Mouse (Mus musculus): ENCODE measurements at regions not wholly inside any gene's neighbourhood (a gene's known extent, or its start where the extent isn't known, plus 50 kb on each side); places are given as distances from the start of the nearest gene placed in this dataset.

DNA sequence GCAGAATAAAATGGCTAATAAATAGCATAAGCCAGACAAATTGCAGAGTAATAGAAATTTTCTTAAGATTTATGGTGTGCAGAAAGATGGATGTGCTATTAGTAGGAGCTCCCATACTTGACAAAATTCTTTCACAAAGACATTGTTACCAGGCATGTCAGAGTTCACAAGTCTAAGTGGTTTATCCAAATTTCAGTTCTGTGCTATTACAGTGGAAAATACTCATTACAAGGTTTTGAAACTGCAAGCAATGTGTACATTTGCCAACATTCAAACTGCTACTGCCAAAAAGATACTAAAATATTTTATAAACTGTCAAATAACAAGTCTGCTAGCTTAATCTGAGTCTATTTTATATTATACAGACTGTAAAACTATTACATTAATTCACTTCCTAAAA, 1550.2 kb upstream of the Acvr2a start:
- peak; percentile 22 for DNase-seq (ENCODE audit: low spot score)
- no peak for ATAC-seq (replicated peaks; ENCODE audit: low FRiP score, low read depth)
- H3K4me3 ChIP-seq (replicated peaks; ENCODE audit: low read depth, low read length), result no peak overlapping the region

DNA sequence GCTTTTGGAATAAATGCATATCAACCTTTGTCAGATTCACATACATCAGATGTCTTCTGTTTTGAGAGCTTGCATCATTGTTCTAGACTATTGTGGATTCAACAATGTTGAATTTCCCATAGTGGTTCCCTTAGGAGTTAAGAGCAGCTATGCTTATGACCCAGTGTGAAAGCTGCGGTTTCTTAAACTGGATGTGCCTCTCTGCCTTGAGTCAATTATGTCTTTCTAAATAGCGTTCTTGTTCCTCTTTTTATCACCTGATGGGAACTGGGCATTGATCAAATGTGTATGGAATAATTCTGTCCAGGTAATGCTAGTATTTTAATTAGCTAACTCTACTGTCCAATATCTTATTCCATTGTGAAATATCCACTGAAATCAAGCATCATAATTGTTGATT, 1548.0 kb upstream of the Acvr2a start:
- Histone ChIP-seq H3K4me2 (ENCODE audit: low read length) (no peak overlapping the region), H3K9me3 (replicated peaks; ENCODE audit: low read length) (no peaks in the 10 kb centered on the region), H3K4me3 (replicated peaks; ENCODE audit: low read depth, low read length) (no peak overlapping the region), H3K36me3 (ENCODE audit: insufficient read depth, low read length) (no peaks in the 10 kb centered on the region), H3K27ac (no peak overlapping the region), H3K27me3 (ENCODE audit: insufficient read depth, low read length) (no peaks in the 10 kb centered on the region), H3K9ac (ENCODE audit: low read depth, low read length) (no peak overlapping the region), H3K4me1 (replicated peaks; ENCODE audit: insufficient read depth, low read length) (no peaks in the 10 kb centered on the region)
- TF ChIP-seq CTCF (IDR thresholded peaks at IDR 0.05; ENCODE audit: low read depth), result no peak
- no peak for DNase-seq (ENCODE audit: low spot score)
- ATAC-seq (replicated peaks; ENCODE audit: low FRiP score, low read depth), result no peak
- 78% methylated on average over 2 of the region's 2 CpGs for WGBS

More for the DNA sequence above, 1550.2 kb upstream of the Acvr2a start:
- no peak overlapping the region for H3K27ac ChIP-seq
- H3K27me3 ChIP-seq (ENCODE audit: insufficient read depth, low read length), result no peaks in the 10 kb centered on the region
- H3K36me3 ChIP-seq (ENCODE audit: insufficient read depth, low read length), result no peaks in the 10 kb centered on the region
- H3K9me3 ChIP-seq (replicated peaks; ENCODE audit: low read length), result no peaks in the 10 kb centered on the region
- no peak for TF ChIP-seq CTCF (IDR thresholded peaks at IDR 0.05; ENCODE audit: low read depth)
- no peaks in the 10 kb centered on the region for H3K4me1 ChIP-seq (replicated peaks; ENCODE audit: insufficient read depth, low read length)
- no peak overlapping the region for H3K4me2 ChIP-seq (ENCODE audit: low read length)
- no peak overlapping the region for H3K9ac ChIP-seq (ENCODE audit: low read depth, low read length)

DNA sequence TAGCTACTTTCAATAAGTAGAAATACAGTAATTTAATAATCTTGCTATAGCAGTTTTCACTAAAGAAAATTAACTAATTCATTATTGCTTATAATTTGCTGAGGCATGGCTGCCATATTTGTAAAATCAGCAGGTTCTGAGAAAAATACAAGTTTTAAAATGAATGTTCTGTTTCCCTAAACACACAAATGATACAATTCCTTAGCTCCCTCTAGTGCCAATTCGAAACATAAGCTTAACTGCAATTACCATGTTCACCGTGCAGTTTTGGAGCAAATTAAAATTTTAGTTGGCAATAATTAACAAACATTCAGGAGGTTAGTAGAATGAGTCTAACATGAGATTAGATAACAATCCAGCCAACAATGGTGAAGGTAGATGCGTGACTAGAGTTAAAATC, 1518.4 kb upstream of the Acvr2a start:
- Histone ChIP-seq H3K36me3 (ENCODE audit: insufficient read depth, low read length) (no peaks in the 10 kb centered on the region), H3K4me2 (ENCODE audit: low read length) (no peak overlapping the region), H3K9me3 (replicated peaks; ENCODE audit: low read length) (no peaks in the 10 kb centered on the region), H3K9ac (ENCODE audit: low read depth, low read length) (no peak overlapping the region), H3K27ac (no peak overlapping the region), H3K27me3 (ENCODE audit: insufficient read depth, low read length) (no peaks in the 10 kb centered on the region), H3K4me3 (replicated peaks; ENCODE audit: low read depth, low read length) (no peak overlapping the region), H3K4me1 (replicated peaks; ENCODE audit: insufficient read depth, low read length) (no peaks in the 10 kb centered on the region)
- TF ChIP-seq CTCF (IDR thresholded peaks at IDR 0.05; ENCODE audit: low read depth), result peak; percentile 71
- DNase-seq (ENCODE audit: low spot score) (peak; percentile 80), ATAC-seq (replicated peaks; ENCODE audit: low FRiP score, low read depth) (no peak)
- 26% methylated on average over 3 of the region's 3 CpGs for WGBS

DNA sequence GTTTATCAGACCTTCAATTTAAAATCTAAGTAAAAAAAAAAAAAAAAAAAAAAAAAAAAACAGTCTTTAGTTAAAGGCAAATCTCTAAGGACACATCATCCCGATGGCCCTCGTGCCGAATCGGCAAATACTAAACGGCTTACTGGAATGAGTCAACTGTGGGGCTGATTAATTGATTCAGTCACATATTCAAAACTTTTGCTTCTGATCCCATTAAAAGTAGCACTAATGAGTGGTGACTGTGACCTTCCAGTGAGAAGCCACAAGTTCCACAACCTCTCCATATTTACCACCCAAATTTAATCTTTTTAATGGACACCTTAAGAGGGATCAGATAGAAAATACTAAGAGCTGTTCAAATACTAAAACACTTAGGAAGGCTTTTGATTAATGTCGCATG, 1511.9 kb upstream of the Acvr2a start:
- Histone ChIP-seq H3K4me1 (replicated peaks; ENCODE audit: insufficient read depth, low read length) (no peaks in the 10 kb centered on the region), H3K9me3 (replicated peaks; ENCODE audit: low read length) (no peaks in the 10 kb centered on the region), H3K4me3 (replicated peaks; ENCODE audit: low read depth, low read length) (no peak overlapping the region), H3K36me3 (ENCODE audit: insufficient read depth, low read length) (no peaks in the 10 kb centered on the region), H3K4me2 (ENCODE audit: low read length) (no peak overlapping the region), H3K27ac (no peak overlapping the region), H3K9ac (ENCODE audit: low read depth, low read length) (no peak overlapping the region), H3K27me3 (ENCODE audit: insufficient read depth, low read length) (no peaks in the 10 kb centered on the region)
- no peak for TF ChIP-seq CTCF (IDR thresholded peaks at IDR 0.05; ENCODE audit: low read depth)
- ATAC-seq (replicated peaks; ENCODE audit: low FRiP score, low read depth) (no peak), DNase-seq (ENCODE audit: low spot score) (no peak)
- 83% methylated on average over 6 of the region's 6 CpGs for WGBS

DNA sequence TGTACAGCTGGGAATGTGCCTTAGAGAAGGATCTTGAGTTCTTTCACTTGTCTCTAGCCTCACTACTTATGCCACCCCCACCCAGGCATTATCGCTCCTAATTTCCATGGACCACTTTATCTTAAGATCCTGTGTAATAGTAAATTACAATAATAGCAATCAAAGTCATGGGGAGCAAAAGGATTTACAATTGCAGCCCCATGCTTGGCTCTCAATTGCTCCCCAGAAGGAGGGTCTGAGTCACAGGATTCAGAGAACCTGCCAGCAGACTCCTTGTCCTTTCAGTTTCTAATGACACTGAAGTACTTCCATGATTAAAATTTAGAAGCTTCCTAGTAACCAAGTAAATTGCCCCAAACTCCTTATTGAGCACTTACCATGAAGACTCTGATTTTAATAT, 1483.3 kb upstream of the Acvr2a start:
- Histone ChIP-seq H3K9ac (ENCODE audit: low read depth, low read length) (no peak overlapping the region), H3K4me2 (ENCODE audit: low read length) (no peak overlapping the region), H3K4me3 (replicated peaks; ENCODE audit: low read depth, low read length) (no peak overlapping the region), H3K9me3 (replicated peaks; ENCODE audit: low read length) (no peaks in the 10 kb centered on the region), H3K27me3 (ENCODE audit: insufficient read depth, low read length) (no peaks in the 10 kb centered on the region), H3K36me3 (ENCODE audit: insufficient read depth, low read length) (no peaks in the 10 kb centered on the region), H3K27ac (no peak overlapping the region), H3K4me1 (replicated peaks; ENCODE audit: insufficient read depth, low read length) (no peaks in the 10 kb centered on the region)
- 57% methylated on average over 1 of the region's 1 CpGs for WGBS
- TF ChIP-seq CTCF (IDR thresholded peaks at IDR 0.05; ENCODE audit: low read depth), result no peak
- DNase-seq (ENCODE audit: low spot score) (no peak), ATAC-seq (replicated peaks; ENCODE audit: low FRiP score, low read depth) (no peak)

DNA sequence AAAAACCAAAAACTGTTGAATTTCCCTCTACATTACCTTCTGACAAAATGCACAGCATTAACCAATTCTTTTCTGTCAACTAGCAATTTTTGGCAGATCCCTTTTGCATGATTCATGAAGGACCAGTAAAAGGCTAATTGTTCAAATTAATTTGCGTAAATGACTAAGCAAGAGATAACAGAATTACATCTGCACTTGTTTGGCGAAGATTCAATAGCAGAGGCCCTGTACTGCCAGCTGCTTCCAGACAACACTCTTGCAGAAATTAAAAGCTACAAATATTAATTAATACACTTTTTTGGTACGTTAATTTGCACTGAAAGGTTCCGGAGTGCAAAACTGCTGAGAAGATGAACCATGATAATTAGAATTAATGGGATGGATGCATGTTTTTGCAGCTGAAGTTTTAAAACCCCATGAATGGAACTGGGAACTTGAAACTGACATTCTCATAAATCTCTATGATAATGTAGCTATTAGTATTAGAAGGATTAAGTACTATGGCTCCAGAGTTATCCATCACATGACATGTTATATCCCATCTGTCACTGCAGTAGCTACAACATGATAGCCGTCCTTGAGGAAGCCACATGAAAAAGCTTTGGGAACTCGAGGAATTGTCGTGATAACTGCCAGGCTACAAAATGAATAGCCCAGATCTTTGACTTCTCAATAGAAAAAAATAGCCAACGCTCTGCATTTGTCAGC, 1479.3 kb upstream of the Acvr2a start:
- Histone ChIP-seq H3K27me3 (ENCODE audit: insufficient read depth, low read length) (no peaks in the 10 kb centered on the region), H3K9me3 (replicated peaks; ENCODE audit: low read length) (no peaks in the 10 kb centered on the region), H3K36me3 (ENCODE audit: insufficient read depth, low read length) (no peaks in the 10 kb centered on the region), H3K27ac (no peak overlapping the region), H3K4me2 (ENCODE audit: low read length) (no peak overlapping the region), H3K9ac (ENCODE audit: low read depth, low read length) (no peak overlapping the region), H3K4me3 (replicated peaks; ENCODE audit: low read depth, low read length) (no peak overlapping the region), H3K4me1 (replicated peaks; ENCODE audit: insufficient read depth, low read length) (no peaks in the 10 kb centered on the region)
- no peak for TF ChIP-seq CTCF (IDR thresholded peaks at IDR 0.05; ENCODE audit: low read depth)
- 33% methylated on average over 8 of the region's 8 CpGs for WGBS
- DNase-seq (ENCODE audit: low spot score) (peak; percentile 61), ATAC-seq (replicated peaks; ENCODE audit: low FRiP score, low read depth) (no peak)

DNA sequence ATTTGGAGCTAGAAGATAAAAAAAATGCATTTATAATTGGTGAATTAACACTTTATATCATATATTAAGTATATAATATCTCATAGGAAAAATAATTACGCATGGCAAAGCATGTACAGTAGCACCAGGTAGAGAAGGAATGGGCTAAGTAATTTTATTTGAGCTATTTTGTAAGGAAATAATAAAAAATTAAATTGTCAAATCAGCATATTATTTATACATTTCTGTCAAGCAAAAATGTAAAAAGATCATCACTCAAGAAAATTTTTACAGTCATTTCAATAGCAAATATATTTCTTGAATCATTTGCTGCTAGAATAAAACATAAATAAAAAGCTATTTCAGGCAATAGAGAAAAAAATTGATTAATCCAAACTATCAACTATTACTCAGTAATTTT, 1450.4 kb upstream of the Acvr2a start:
- TF ChIP-seq CTCF (IDR thresholded peaks at IDR 0.05; ENCODE audit: low read depth), result no peak
- Histone ChIP-seq H3K9me3 (replicated peaks; ENCODE audit: low read length) (no peaks in the 10 kb centered on the region), H3K27ac (no peak overlapping the region), H3K4me1 (replicated peaks; ENCODE audit: insufficient read depth, low read length) (no peaks in the 10 kb centered on the region), H3K4me3 (replicated peaks; ENCODE audit: low read depth, low read length) (no peak overlapping the region), H3K9ac (ENCODE audit: low read depth, low read length) (no peak overlapping the region), H3K36me3 (ENCODE audit: insufficient read depth, low read length) (no peaks in the 10 kb centered on the region), H3K4me2 (ENCODE audit: low read length) (no peak overlapping the region), H3K27me3 (ENCODE audit: insufficient read depth, low read length) (no peaks in the 10 kb centered on the region)
- DNase-seq (ENCODE audit: low spot score) (no peak), ATAC-seq (replicated peaks; ENCODE audit: low FRiP score, low read depth) (no peak)
- 77% methylated on average over 1 of the region's 1 CpGs for WGBS
